Mouse (Mus musculus) kidney, adult 2 months (tissue): ENCODE measurements around the gene Blnk. TPM values are rescaled to one million over a fixed set of nuclear protein-coding genes. Genes with fewer than 3 reads are reported as not detected.
A peak's percentile ranks its signal among the peaks of the same experiment; 100 is the strongest.

Experiments used
- DNase-seq: peaks from one replicate; pipeline ENCODE4 v3.0.0; 2021
- H3K27ac ChIP-seq: fragments of 200-500 bp; 2 replicates; pipeline ENCODE4 v1.5.1; 2012; ENCODE audit warnings: low read depth, low read length, control low read depth, inconsistent platforms; ENCODE audit not compliant: insufficient read depth
- H3K27me3 ChIP-seq: fragments of 200-500 bp; replicated peaks from 2 replicates; pipeline ENCODE4 v1.6.1; 2012; ENCODE audit warnings: mild to moderate bottlenecking, moderate library complexity, low read length, inconsistent platforms; ENCODE audit not compliant: control insufficient read depth, insufficient read depth
- H3K36me3 ChIP-seq: fragments of 200-500 bp; 2 replicates; pipeline ENCODE4 v1.6.1; 2012; ENCODE audit warnings: mild to moderate bottlenecking, moderate library complexity, low read length, inconsistent platforms; ENCODE audit not compliant: control insufficient read depth, insufficient read depth
- H3K4me1 ChIP-seq: fragments of 200-500 bp; 2 replicates; pipeline ENCODE4 v1.6.1; 2011; ENCODE audit warnings: low read length; ENCODE audit not compliant: control insufficient read depth, insufficient read depth
- H3K4me3 ChIP-seq: fragments of 200-500 bp; 2 replicates; pipeline ENCODE4 v1.5.1; 2011; ENCODE audit warnings: mild to moderate bottlenecking, low read depth, low read length, control low read depth; ENCODE audit not compliant: insufficient read depth
- CTCF ChIP-seq: fragments of 200-500 bp; conservative IDR thresholded peaks from 2 replicates; pipeline ENCODE4 v1.5.1; 2011; ENCODE audit warnings: low read depth, mild to moderate bottlenecking, control low read depth, low read length, moderate library complexity, mixed read lengths; ENCODE audit not compliant: insufficient read depth, insufficient read length
- POLR2A ChIP-seq: fragments of 200-500 bp; IDR thresholded peaks from one replicate; pipeline ENCODE4 v1.6.1; 2011; ENCODE audit warnings: low read depth, low read length, control low read depth
- WGBS: fragments of 180-500 bp; shearing (Covaris S2); methylation state at CpG from one replicate; pipeline ENCODE4 v1.1.7; 2018; 5-methylcytosine and 5-hydroxymethylcytosine counted together
- polyA plus RNA-seq: library from polyadenylated mRNA; depleted of rRNA; stranded (reverse); fragments of >200 nt; gene quantifications from 2 replicates; pipeline ENCODE4 v1.2.3, GENCODE M21; 2012

The Blnk gene
- polyA plus RNA-seq, 1 experiment: 16.5 TPM

DNA sequence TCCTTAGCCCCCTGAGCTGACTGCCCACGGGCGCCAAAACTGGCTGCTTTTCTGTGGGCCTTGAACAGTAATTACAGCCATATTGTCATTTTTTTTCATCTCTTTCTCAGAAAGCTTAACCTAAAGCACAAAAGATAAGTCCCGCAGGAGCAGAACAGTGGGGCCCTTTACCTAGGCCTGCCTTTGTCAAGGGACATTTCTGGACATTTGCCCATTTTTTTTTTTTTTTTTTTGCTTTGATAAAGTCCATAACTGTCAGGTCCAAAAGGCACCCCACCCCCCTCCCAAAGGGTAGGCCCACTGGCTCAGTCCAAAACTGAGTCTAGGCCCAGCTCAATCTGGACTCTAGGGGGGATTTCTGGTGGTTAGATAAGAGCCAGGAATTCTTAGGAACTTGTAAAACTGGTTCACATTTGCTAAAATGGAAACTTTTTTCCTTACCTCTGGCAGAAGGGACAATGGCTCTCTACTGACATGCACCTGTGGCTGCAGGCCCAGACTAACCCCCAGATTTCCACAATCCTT lies 29.9 kb downstream of the Blnk start:
- DNase-seq: no peak
- Histone ChIP-seq H3K4me1 (no peaks in the 10 kb centered on the region), H3K36me3 (no peaks in the 10 kb centered on the region), H3K27ac (no peak overlapping the region), H3K4me3 (no peak overlapping the region), H3K27me3 (no peaks in the 10 kb centered on the region; the same call in 1 of the 2 replicates)
- TF ChIP-seq POLR2A: no peak
- no peak for TF ChIP-seq CTCF
- WGBS: 75% methylated on average over 3 of the region's 3 CpGs

DNA sequence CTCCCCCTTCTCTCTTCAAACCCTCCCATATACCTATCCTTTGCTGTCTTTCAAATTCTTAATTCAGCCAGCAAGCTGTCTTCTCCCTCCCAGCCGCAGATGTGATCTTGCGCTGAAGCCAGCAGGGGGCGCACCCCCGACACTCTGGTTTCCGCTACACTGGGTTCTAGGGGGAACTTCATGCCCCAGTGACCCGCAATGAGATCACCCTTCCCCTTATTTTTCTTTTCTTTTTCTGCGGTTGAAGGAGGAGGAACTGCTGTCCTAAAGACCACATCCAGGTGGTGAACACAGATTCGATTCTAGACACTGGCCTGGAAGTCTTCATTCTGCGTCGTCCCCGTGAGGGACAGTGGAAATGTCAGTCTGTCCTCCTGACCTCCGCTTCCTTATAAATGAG lies 31.3 kb downstream of the Blnk start:
- H3K27ac ChIP-seq: no peak overlapping the region
- H3K4me1 ChIP-seq: no peaks in the 10 kb centered on the region
- no peaks in the 10 kb centered on the region for H3K36me3 ChIP-seq
- 36% methylated on average over 12 of the region's 12 CpGs for WGBS
- peak; percentile 53 for DNase-seq
- H3K4me3 ChIP-seq: no peak overlapping the region
- H3K27me3 ChIP-seq: no peaks in the 10 kb centered on the region
- peak; percentile 65 for TF ChIP-seq CTCF
- no peak for TF ChIP-seq POLR2A

DNA sequence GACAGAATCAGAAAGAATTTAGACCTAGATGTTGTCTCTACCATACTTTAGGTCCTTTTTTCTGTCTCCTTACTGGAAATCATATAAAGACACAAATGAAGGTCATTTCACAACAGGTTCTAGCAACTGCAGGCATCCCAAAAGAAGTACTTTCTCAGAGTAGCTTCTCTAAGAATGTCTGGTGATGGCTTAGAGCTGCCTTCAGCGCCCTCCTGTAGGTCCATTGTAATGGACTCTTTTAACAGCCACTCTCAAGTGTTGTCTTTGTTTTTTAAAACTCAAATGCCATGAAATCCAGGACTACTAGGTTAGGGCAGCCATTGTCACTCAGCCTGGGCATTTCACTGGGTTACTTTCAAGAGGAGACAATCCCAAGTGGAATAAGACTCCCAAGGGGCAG lies 35.4 kb downstream of the Blnk start:
- no peaks in the 10 kb centered on the region for H3K4me1 ChIP-seq
- 56% methylated on average over 1 of the region's 1 CpGs for WGBS
- no peak overlapping the region for H3K4me3 ChIP-seq
- H3K36me3 ChIP-seq: no peaks in the 10 kb centered on the region
- H3K27ac ChIP-seq: no peak overlapping the region
- DNase-seq: no peak
- TF ChIP-seq CTCF (no peak), POLR2A (no peak)
- no peaks in the 10 kb centered on the region for H3K27me3 ChIP-seq

DNA sequence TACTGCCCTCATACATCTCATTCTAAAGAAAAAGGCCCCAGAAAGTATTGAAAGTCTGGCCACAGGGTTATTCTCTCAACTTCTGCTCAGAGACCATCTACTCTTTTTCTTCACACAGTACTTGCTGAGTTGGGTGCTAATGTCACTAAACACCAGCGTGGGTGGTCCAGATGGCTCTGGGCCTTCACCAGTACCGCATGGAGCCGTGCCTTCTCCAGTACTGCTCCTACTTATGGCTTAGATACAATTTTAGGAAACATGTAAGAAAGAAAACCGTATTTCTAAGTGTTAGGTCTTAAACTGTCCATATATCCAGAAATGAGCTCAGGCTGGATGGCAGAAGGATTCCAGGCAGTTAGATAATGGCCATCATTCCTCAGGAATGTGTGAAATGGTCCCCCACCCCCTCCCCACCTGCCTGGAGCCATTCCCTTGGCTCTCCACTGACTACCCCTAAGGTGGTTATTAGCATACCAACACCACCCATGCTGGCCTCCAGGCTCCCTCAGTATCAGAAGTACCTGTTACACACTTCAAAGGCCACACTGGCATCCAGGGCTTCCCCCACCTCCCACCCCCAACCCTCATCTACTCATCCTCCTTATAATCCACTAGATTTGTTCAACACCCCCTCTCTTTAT lies 47.3 kb downstream of the Blnk start:
- no peak overlapping the region for H3K4me3 ChIP-seq
- no peaks in the 10 kb centered on the region for H3K27me3 ChIP-seq
- H3K36me3 ChIP-seq: no peaks in the 10 kb centered on the region
- H3K27ac ChIP-seq: no peak overlapping the region
- 78% methylated on average over 4 of the region's 4 CpGs for WGBS
- DNase-seq: no peak
- H3K4me1 ChIP-seq: no peaks in the 10 kb centered on the region
- TF ChIP-seq POLR2A: no peak
- TF ChIP-seq CTCF: no peak

DNA sequence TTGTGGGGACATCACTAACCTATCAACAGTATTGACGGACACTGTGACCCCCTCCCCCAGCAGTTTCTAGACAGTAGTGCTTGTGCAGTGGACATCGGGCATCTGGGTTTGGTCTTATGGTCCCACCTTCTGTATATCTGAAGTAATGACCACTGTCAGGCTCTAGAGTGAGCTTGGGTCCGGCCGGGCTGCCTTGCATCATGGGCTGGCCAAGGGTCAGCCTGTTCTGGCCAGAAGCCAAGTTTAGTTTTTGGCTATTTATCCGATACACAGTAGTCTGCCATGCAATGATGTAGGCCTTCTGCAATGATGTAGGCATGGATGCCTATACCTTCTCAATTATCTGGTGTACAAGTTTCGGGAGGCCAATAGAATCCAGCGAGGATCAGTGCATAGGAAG lies 50.8 kb downstream of the Blnk start:
- Histone ChIP-seq H3K27ac (no peak overlapping the region), H3K36me3 (no peaks in the 10 kb centered on the region), H3K4me3 (no peak overlapping the region), H3K27me3 (no peaks in the 10 kb centered on the region), H3K4me1 (no peaks in the 10 kb centered on the region)
- 71% methylated on average over 7 of the region's 7 CpGs for WGBS
- DNase-seq: no peak
- TF ChIP-seq POLR2A: no peak
- TF ChIP-seq CTCF: no peak

DNA sequence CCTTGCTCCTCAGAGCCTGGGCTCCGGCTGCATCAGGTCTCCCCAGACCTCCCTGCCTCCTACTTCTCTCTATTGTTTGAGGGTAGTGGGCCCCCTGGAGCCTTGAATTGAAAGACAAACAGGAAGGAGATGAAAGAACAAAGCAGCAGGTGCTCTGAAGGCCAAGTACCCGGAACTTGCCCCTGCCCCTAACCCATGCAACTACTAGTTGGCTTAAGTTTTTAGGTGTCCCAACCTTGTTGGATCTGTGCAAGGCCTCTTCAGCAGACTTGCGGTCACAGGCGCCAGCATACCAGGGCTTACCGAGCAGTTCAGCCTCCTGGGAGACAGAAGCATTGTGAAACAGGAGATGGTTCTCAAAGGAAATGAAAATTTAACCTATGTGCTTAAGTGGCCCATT lies 58.3 kb downstream of the Blnk start:
- Histone ChIP-seq H3K4me1 (no peaks in the 10 kb centered on the region), H3K27ac (no peak overlapping the region), H3K27me3 (no peaks in the 10 kb centered on the region), H3K36me3 (no peaks in the 10 kb centered on the region; the same call in 1 of the 2 replicates), H3K4me3 (no peak overlapping the region)
- DNase-seq: no peak
- WGBS: 58% methylated on average over 5 of the region's 5 CpGs
- TF ChIP-seq POLR2A (no peak), CTCF (no peak)

DNA sequence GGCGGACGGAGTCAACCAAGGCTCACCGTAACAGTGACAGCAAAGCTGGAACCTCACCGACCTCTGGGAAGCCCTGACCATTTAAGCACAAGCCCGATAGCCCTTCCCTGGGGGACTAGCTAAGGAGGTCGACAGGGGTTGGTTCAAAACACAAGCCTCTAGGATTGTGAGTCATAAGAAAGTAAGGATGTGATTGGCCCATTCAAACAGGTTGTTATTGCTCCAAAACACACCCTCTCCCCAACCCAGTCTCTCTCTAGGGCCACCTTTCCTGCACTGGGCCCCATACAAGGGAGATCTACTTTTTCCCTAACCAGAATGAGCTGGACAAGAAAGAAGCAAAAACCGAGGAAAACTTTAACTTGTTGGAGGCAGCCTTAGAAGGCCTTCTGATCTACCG lies 59.0 kb downstream of the Blnk start:
- Histone ChIP-seq H3K27me3 (no peaks in the 10 kb centered on the region), H3K4me3 (no peak overlapping the region), H3K27ac (no peak overlapping the region), H3K4me1 (no peaks in the 10 kb centered on the region), H3K36me3 (no peaks in the 10 kb centered on the region; the same call in 1 of the 2 replicates)
- TF ChIP-seq CTCF: no peak
- 56% methylated on average over 8 of the region's 8 CpGs for WGBS
- no peak for DNase-seq
